Mouse (Mus musculus) brown adipose tissue, adult 24 weeks (tissue): ENCODE data around the gene Cdkl2. TPM values are rescaled to one million over a fixed set of nuclear protein-coding genes. Genes with fewer than 3 reads are reported as not detected.

Experiments used
- H3K27ac ChIP-seq: fragments of 200-500 bp; replicated peaks from 2 replicates; pipeline ENCODE4 v1.5.1; 2012; ENCODE audit warnings: low read depth, mild to moderate bottlenecking, low read length
- H3K4me1 ChIP-seq: fragments of 200-500 bp; 2 replicates; pipeline ENCODE4 v1.6.1; 2012; ENCODE audit warnings: low read length, mixed read lengths; ENCODE audit not compliant: control insufficient read depth, insufficient read depth, insufficient read length
- H3K4me3 ChIP-seq: fragments of 200-500 bp; 2 replicates; pipeline ENCODE4 v1.5.1; 2012; ENCODE audit warnings: low read depth, mild to moderate bottlenecking, low read length, moderate library complexity; ENCODE audit not compliant: insufficient read depth
- polyA plus RNA-seq: library from polyadenylated mRNA; stranded (reverse); fragments of >200 nt; gene quantifications from 2 replicates; pipeline ENCODE4 v1.2.4, GENCODE M21; 2012; ENCODE audit not compliant: missing spikeins, insufficient read depth, insufficient read length

The Cdkl2 gene
- polyA plus RNA-seq, 1 experiment, result 7.1 TPM

- Histone ChIP-seq H3K4me1 (no peaks in the 10 kb centered on the region), H3K4me3 (peak overlapping the region; percentile 98), H3K27ac (peak overlapping the region; percentile 51)
These were observed 1.0 kb downstream of the Cdkl2 start for GRCm38 (mm10) chr5:92042377-92043348.

GRCm38 (mm10) chr5:92019960-92020359, 23.7 kb downstream of the Cdkl2 start:
- H3K27ac ChIP-seq, result no peak overlapping the region
- H3K4me3 ChIP-seq, result no peak overlapping the region
- no peaks in the 10 kb centered on the region for H3K4me1 ChIP-seq

- no peaks in the 10 kb centered on the region for H3K4me1 ChIP-seq
- no peak overlapping the region for H3K4me3 ChIP-seq
- H3K27ac ChIP-seq, result no peak overlapping the region
These were observed 31.9 kb downstream of the Cdkl2 start for GRCm38 (mm10) chr5:92011756-92012155.

- Histone ChIP-seq H3K4me1 (no peaks in the 10 kb centered on the region), H3K4me3 (no peak overlapping the region), H3K27ac (no peak overlapping the region)
These were observed 33.9 kb downstream of the Cdkl2 start for GRCm38 (mm10) chr5:92009827-92010226.

- no peaks in the 10 kb centered on the region for H3K4me1 ChIP-seq
- no peak overlapping the region for H3K27ac ChIP-seq
- H3K4me3 ChIP-seq, result no peak overlapping the region
These were observed 40.7 kb downstream of the Cdkl2 start for GRCm38 (mm10) chr5:92003011-92003410.

GRCm38 (mm10) chr5:92000770-92001169, 42.9 kb downstream of the Cdkl2 start:
- no peak overlapping the region for H3K27ac ChIP-seq
- H3K4me3 ChIP-seq, result no peak overlapping the region
- no peaks in the 10 kb centered on the region for H3K4me1 ChIP-seq

- Histone ChIP-seq H3K27ac (no peak overlapping the region), H3K4me1 (no peaks in the 10 kb centered on the region), H3K4me3 (no peak overlapping the region)
These were observed 49.1 kb downstream of the Cdkl2 start for GRCm38 (mm10) chr5:91994546-91994945.

GRCm38 (mm10) chr5:91993061-91993460, 50.6 kb downstream of the Cdkl2 start:
- Histone ChIP-seq H3K27ac (no peak overlapping the region), H3K4me3 (no peak overlapping the region), H3K4me1 (no peaks in the 10 kb centered on the region)

- H3K4me1 ChIP-seq, result no peaks in the 10 kb centered on the region
- no peak overlapping the region for H3K4me3 ChIP-seq
- H3K27ac ChIP-seq, result no peak overlapping the region
These were observed 52.3 kb downstream of the Cdkl2 start for GRCm38 (mm10) chr5:91991191-91991937.

- Histone ChIP-seq H3K4me3 (no peak overlapping the region), H3K4me1 (no peaks in the 10 kb centered on the region), H3K27ac (no peak overlapping the region)
These were observed 54.4 kb downstream of the Cdkl2 start for GRCm38 (mm10) chr5:91989261-91989660.

- Histone ChIP-seq H3K4me1 (no peaks in the 10 kb centered on the region), H3K27ac (no peak overlapping the region), H3K4me3 (no peak overlapping the region)
These were observed 55.9 kb downstream of the Cdkl2 start for GRCm38 (mm10) chr5:91987799-91988198.

GRCm38 (mm10) chr5:91987236-91987635, 56.4 kb downstream of the Cdkl2 start, which contains the start of gene Odaph:
Gene Odaph (plus strand): TSS chr5:91987475.
- Histone ChIP-seq H3K4me3 (no peak within 1 kb of the TSS), H3K27ac (no peak within 1 kb of the TSS), H3K4me1 (no peaks in the 10 kb centered on the region)

GRCm38 (mm10) chr5:91985721-91986120, 58.0 kb downstream of the Cdkl2 start:
- H3K4me3 ChIP-seq, result no peak overlapping the region
- H3K4me1 ChIP-seq, result no peaks in the 10 kb centered on the region
- no peak overlapping the region for H3K27ac ChIP-seq

GRCm38 (mm10) chr5:91983490-91983889, 60.2 kb downstream of the Cdkl2 start:
- Histone ChIP-seq H3K4me1 (no peaks in the 10 kb centered on the region), H3K4me3 (no peak overlapping the region), H3K27ac (no peak overlapping the region)

GRCm38 (mm10) chr5:91981176-91981840, 62.4 kb downstream of the Cdkl2 start:
- Histone ChIP-seq H3K4me1 (no peaks in the 10 kb centered on the region), H3K27ac (no peak overlapping the region), H3K4me3 (no peak overlapping the region)
